Mouse (Mus musculus) midbrain, embryonic 14.5 days (tissue): ENCODE results near the gene Oscp1. TPM values are rescaled to one million over a fixed set of nuclear protein-coding genes. Genes with fewer than 3 reads are reported as not detected.

Experiments
- ATAC-seq: fragments of 200-750 bp; cut with Nextera tagmentation; 2 replicates; pipeline ENCODE4 v1.8.0; 2017; ENCODE audit warnings: moderate number of reproducible peaks, moderate library complexity; ENCODE audit not compliant: low FRiP score, low TSS enrichment
- DNase-seq: peaks from one replicate; pipeline ENCODE4 v3.0.0-alpha.2; 2015
- H3K27ac ChIP-seq: fragments of 300-500 bp; sonication (generic); replicated peaks from 2 replicates; pipeline ENCODE4 v1.5.1; 2014; ENCODE audit warnings: mild to moderate bottlenecking, low read depth, low read length, moderate library complexity
- H3K27me3 ChIP-seq: fragments of 300-500 bp; sonication (generic); 2 replicates; pipeline ENCODE4 v1.6.1; 2014; ENCODE audit warnings: low read length, control low read depth, mixed read lengths; ENCODE audit not compliant: control insufficient read depth, insufficient read depth
- H3K36me3 ChIP-seq: fragments of 300-500 bp; sonication (generic); 2 replicates; pipeline ENCODE4 v1.6.1; 2014; ENCODE audit warnings: low read length, control low read depth; ENCODE audit not compliant: control insufficient read depth, insufficient read depth
- H3K4me1 ChIP-seq: fragments of 300-500 bp; sonication (generic); 2 replicates; pipeline ENCODE4 v1.6.1; 2014; ENCODE audit warnings: mild to moderate bottlenecking, antibody characterized with exemption, low read length, control low read depth; ENCODE audit not compliant: control insufficient read depth, insufficient read depth
- H3K4me2 ChIP-seq: fragments of 300-500 bp; sonication (generic); 2 replicates; pipeline ENCODE4 v1.6.1; 2014; ENCODE audit warnings: mild to moderate bottlenecking, low read length, moderate library complexity
- H3K4me3 ChIP-seq: fragments of 300-500 bp; sonication (generic); replicated peaks from 2 replicates; pipeline ENCODE4 v1.5.1; 2014; ENCODE audit warnings: low read depth, low read length
- H3K9ac ChIP-seq: fragments of 300-500 bp; sonication (generic); replicated peaks from 2 replicates; pipeline ENCODE4 v1.6.1; 2014; ENCODE audit warnings: mild to moderate bottlenecking, low read length, moderate library complexity
- H3K9me3 ChIP-seq: fragments of 300-500 bp; sonication (generic); 2 replicates; pipeline ENCODE4 v1.6.1; 2016; ENCODE audit warnings: low read length, control low read depth, mixed read lengths; ENCODE audit not compliant: control insufficient read depth
- WGBS: fragments of 180-500 bp; shearing (Covaris S2); extraction: QIAGEN DNeasy Blood & Tissue Kit; methylation state at CpG from one replicate; pipeline ENCODE4 v1.1.7; 2014; 5-methylcytosine and 5-hydroxymethylcytosine counted together
- polyA plus RNA-seq: library from polyadenylated mRNA; unstranded; fragments of >200 nt; fragmentation: Nextera tagmentation; extraction: Ambion mirVana; gene quantifications from 2 replicates; pipeline ENCODE4 v1.2.1, GENCODE M21; 2014

The Oscp1 gene
- polyA plus RNA-seq, 1 experiment from 2014 or later = 34.0 TPM

GRCm38 (mm10) chr4:126123309-126124040 lies 65.1 kb downstream of the Oscp1 start:
- Histone ChIP-seq H3K9me3 (peaks cover 7% of the 10 kb centered on the region), H3K9ac (no peak overlapping the region), H3K4me3 (no peak overlapping the region), H3K27ac (no peak overlapping the region), H3K4me1 (no peaks in the 10 kb centered on the region), H3K27me3 (no peaks in the 10 kb centered on the region), H3K4me2 (no peak overlapping the region), H3K36me3 (peaks cover 52% of the 10 kb centered on the region)
- ATAC-seq (no peak), DNase-seq (no peak)
- 89% methylated on average over 10 of the region's 10 CpGs for WGBS

GRCm38 (mm10) chr4:126130502-126130901 lies 72.1 kb downstream of the Oscp1 start:
- DNase-seq (no peak), ATAC-seq (no peak)
- Histone ChIP-seq H3K9ac (no peak overlapping the region), H3K27ac (0 out of 2 replicates have a peak overlapping the region, but pooled peaks have one; percentile 14), H3K27me3 (no peaks in the 10 kb centered on the region), H3K4me1 (0 out of 2 replicates have a peak, but pooled peaks cover 3% of the 10 kb centered on the region), H3K36me3 (peaks cover 73% of the 10 kb centered on the region), H3K9me3 (no peaks in the 10 kb centered on the region), H3K4me3 (no peak overlapping the region), H3K4me2 (no peak overlapping the region)
- WGBS = 91% methylated on average over 11 of the region's 11 CpGs

GRCm38 (mm10) chr4:126131290-126132121 lies 73.1 kb downstream of the Oscp1 start:
- H3K9ac ChIP-seq = no peak overlapping the region
- H3K27ac ChIP-seq = no peak overlapping the region
- H3K4me3 ChIP-seq = no peak overlapping the region
- 0 out of 2 replicates have a peak, but pooled peaks cover 3% of the 10 kb centered on the region for H3K4me1 ChIP-seq
- DNase-seq = peak; percentile 65
- WGBS = 64% methylated on average over 10 of the region's 10 CpGs
- H3K27me3 ChIP-seq = no peaks in the 10 kb centered on the region
- H3K36me3 ChIP-seq = peaks cover 73% of the 10 kb centered on the region
- no peaks in the 10 kb centered on the region for H3K9me3 ChIP-seq
- no peak for ATAC-seq
- no peak overlapping the region for H3K4me2 ChIP-seq

GRCm38 (mm10) chr4:126132636-126133264 lies 74.4 kb downstream of the Oscp1 start:
- Histone ChIP-seq H3K4me3 (no peak overlapping the region), H3K9me3 (no peaks in the 10 kb centered on the region), H3K36me3 (peaks cover 75% of the 10 kb centered on the region), H3K4me1 (0 out of 2 replicates have a peak, but pooled peaks cover 3% of the 10 kb centered on the region), H3K27me3 (no peaks in the 10 kb centered on the region), H3K4me2 (no peak overlapping the region), H3K27ac (no peak overlapping the region), H3K9ac (no peak overlapping the region)
- DNase-seq (no peak), ATAC-seq (no peak)
- 88% methylated on average over 6 of the region's 6 CpGs for WGBS

- Histone ChIP-seq H3K4me3 (no peak overlapping the region), H3K36me3 (peaks cover 76% of the 10 kb centered on the region), H3K4me1 (0 out of 2 replicates have a peak, but pooled peaks cover 3% of the 10 kb centered on the region), H3K27me3 (no peaks in the 10 kb centered on the region), H3K27ac (no peak overlapping the region), H3K4me2 (no peak overlapping the region), H3K9me3 (no peaks in the 10 kb centered on the region), H3K9ac (no peak overlapping the region)
- WGBS = 95% methylated on average over 4 of the region's 4 CpGs
- DNase-seq (no peak), ATAC-seq (no peak)
Measured at GRCm38 (mm10) chr4:126134236-126134635, 75.9 kb downstream of the Oscp1 start.

GRCm38 (mm10) chr4:126134639-126135038 lies 76.3 kb downstream of the Oscp1 start:
- ATAC-seq (no peak), DNase-seq (no peak)
- Histone ChIP-seq H3K4me1 (0 out of 2 replicates have a peak, but pooled peaks cover 3% of the 10 kb centered on the region), H3K4me2 (no peak overlapping the region), H3K27ac (no peak overlapping the region), H3K9me3 (no peaks in the 10 kb centered on the region), H3K36me3 (peaks cover 76% of the 10 kb centered on the region), H3K27me3 (no peaks in the 10 kb centered on the region), H3K4me3 (no peak overlapping the region), H3K9ac (no peak overlapping the region)
- 96% methylated on average over 4 of the region's 4 CpGs for WGBS

- Histone ChIP-seq H3K27me3 (no peaks in the 10 kb centered on the region), H3K9ac (no peak overlapping the region), H3K4me3 (no peak overlapping the region), H3K4me2 (no peak overlapping the region), H3K27ac (no peak overlapping the region), H3K4me1 (no peaks in the 10 kb centered on the region), H3K9me3 (no peaks in the 10 kb centered on the region), H3K36me3 (peaks cover 68% of the 10 kb centered on the region)
- 86% methylated on average over 4 of the region's 4 CpGs for WGBS
- ATAC-seq = no peak
- DNase-seq = no peak
Measured at GRCm38 (mm10) chr4:126137773-126138172, 79.4 kb downstream of the Oscp1 start.

GRCm38 (mm10) chr4:126141021-126141420 lies 82.7 kb downstream of the Oscp1 start:
- Histone ChIP-seq H3K27me3 (no peaks in the 10 kb centered on the region), H3K9me3 (no peaks in the 10 kb centered on the region), H3K4me2 (no peak overlapping the region), H3K4me3 (no peak overlapping the region), H3K9ac (no peak overlapping the region), H3K27ac (no peak overlapping the region), H3K36me3 (peaks cover 44% of the 10 kb centered on the region), H3K4me1 (no peaks in the 10 kb centered on the region)
- 81% methylated on average over 5 of the region's 5 CpGs for WGBS
- no peak for DNase-seq
- no peak for ATAC-seq
